Mouse (Mus musculus): ENCODE results near the gene Armh2.

GRCm38 (mm10) chr13:24724395-24724759 lies 16.7 kb upstream of the Armh2 start:
- no peak for TF ChIP-seq CTCF (IDR thresholded peaks at IDR 0.05; ENCODE audit: borderline replicate concordance, control insufficient read depth, extremely low read depth, insufficient read depth, low read length, poor library complexity)
- no peak for TF ChIP-seq POLR2A (IDR thresholded peaks at IDR 0.05; ENCODE audit: control insufficient read depth, extremely low read depth, insufficient read depth, low read length, poor library complexity)

Data from thymus, adult 2 months (tissue).